Mouse (Mus musculus): Measurements from ENCODE around the gene Ppp1r14c.

DNA sequence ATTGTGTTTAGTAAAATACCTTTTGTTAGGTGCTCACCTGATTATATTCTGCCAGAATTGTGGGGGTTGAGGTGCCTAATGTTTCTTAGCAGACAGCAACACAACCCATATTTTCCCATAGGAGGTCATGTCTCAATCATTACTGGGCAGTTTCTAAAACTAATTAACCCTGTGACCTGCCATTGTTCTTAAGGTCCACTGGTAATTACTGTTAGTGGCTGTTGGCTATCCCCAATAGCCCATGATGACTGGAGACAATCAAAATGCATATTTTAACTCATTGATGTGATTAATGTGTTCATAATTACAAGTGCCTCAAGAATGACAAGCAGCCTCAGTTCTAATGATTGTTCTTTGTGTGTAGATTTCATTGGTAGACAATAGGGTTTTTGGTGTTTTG, 58.2 kb downstream of the Ppp1r14c start:
- TF ChIP-seq UBTF (IDR thresholded peaks at IDR 0.05; ENCODE audit: low read depth, low read length), result no peak
- no peak for TF ChIP-seq GABPA (IDR thresholded peaks at IDR 0.05; ENCODE audit: insufficient replicate concordance, low read depth, low read length)
- TF ChIP-seq USF1 (IDR thresholded peaks at IDR 0.05; ENCODE audit: low read depth, low read length), result no peak
- TF ChIP-seq CTCF (conservative IDR thresholded peaks at IDR 0.05 in 1 of 2, IDR thresholded peaks at IDR 0.05 in 1 of 2; ENCODE audit: low read depth in 2 of 2, low read length in 2 of 2), result no peak
- TF ChIP-seq SIN3A (IDR thresholded peaks at IDR 0.05; ENCODE audit: low read length), result no peak
- no peak for TF ChIP-seq PAX5 (IDR thresholded peaks at IDR 0.05; ENCODE audit: low read length)
